Mouse (Mus musculus) fat pad, adult 2 months (tissue): ENCODE measurements around the gene Pdzd7.

ENCODE experiments used
- DNase-seq: peaks from one replicate; pipeline ENCODE4 v3.0.0-alpha.2; 2011; ENCODE audit warnings: low read depth, low spot score; ENCODE audit errors: extremely low read depth

The Pdzd7 gene

GRCm38 (mm10) chr19:45013581-45014225 is 31.8 kb downstream of the Pdzd7 start:
- no peak for DNase-seq

- no peak for DNase-seq
Measured at GRCm38 (mm10) chr19:45012636-45013035, 32.9 kb downstream of the Pdzd7 start.

- no peak for DNase-seq
Measured at GRCm38 (mm10) chr19:45012219-45012618, 33.3 kb downstream of the Pdzd7 start.

GRCm38 (mm10) chr19:45010646-45011045 is 34.9 kb downstream of the Pdzd7 start:
- DNase-seq: no peak

GRCm38 (mm10) chr19:45007425-45008191 is 37.9 kb downstream of the Pdzd7 start:
- no peak for DNase-seq

GRCm38 (mm10) chr19:45007021-45007420 is 38.5 kb downstream of the Pdzd7 start:
- DNase-seq: no peak

- DNase-seq: no peak
Measured at GRCm38 (mm10) chr19:45005957-45006712, 39.4 kb downstream of the Pdzd7 start, which contains the start of gene Mrpl43. Gene Mrpl43 (minus strand): TSS chr19:45006442.

GRCm38 (mm10) chr19:45005444-45005843 is 40.1 kb downstream of the Pdzd7 start, which contains the start of gene Twnk:
Gene Twnk (plus strand): TSS chr19:45005663.
- no peak for DNase-seq

GRCm38 (mm10) chr19:45003740-45004516 is 41.6 kb downstream of the Pdzd7 start:
- DNase-seq: no peak

- no peak for DNase-seq
Measured at GRCm38 (mm10) chr19:45002301-45002700, 43.2 kb downstream of the Pdzd7 start.

- DNase-seq: no peak
Measured at GRCm38 (mm10) chr19:44999647-45000046, 45.9 kb downstream of the Pdzd7 start.

GRCm38 (mm10) chr19:44997786-44998185 is 47.7 kb downstream of the Pdzd7 start:
- DNase-seq: no peak

GRCm38 (mm10) chr19:44992712-44993111 is 52.8 kb downstream of the Pdzd7 start:
- no peak for DNase-seq

- no peak for DNase-seq
Measured at GRCm38 (mm10) chr19:44992246-44992645, 53.3 kb downstream of the Pdzd7 start.

GRCm38 (mm10) chr19:44991031-44991430 is 54.5 kb downstream of the Pdzd7 start:
- DNase-seq: no peak

- DNase-seq: no peak
Measured at GRCm38 (mm10) chr19:44989567-44990495, 55.7 kb downstream of the Pdzd7 start.

GRCm38 (mm10) chr19:44988831-44989566 is 56.5 kb downstream of the Pdzd7 start, which contains the start of gene Sema4g:
Gene Sema4g (plus strand): TSS chr19:44989101.
- no peak for DNase-seq

- DNase-seq: no peak
Measured at GRCm38 (mm10) chr19:44988321-44988720, 57.2 kb downstream of the Pdzd7 start.

GRCm38 (mm10) chr19:44987851-44988250 is 57.7 kb downstream of the Pdzd7 start:
- no peak for DNase-seq
